ENCODE assay signal across 22 mouse cellular contexts in the genomic region with DNA sequence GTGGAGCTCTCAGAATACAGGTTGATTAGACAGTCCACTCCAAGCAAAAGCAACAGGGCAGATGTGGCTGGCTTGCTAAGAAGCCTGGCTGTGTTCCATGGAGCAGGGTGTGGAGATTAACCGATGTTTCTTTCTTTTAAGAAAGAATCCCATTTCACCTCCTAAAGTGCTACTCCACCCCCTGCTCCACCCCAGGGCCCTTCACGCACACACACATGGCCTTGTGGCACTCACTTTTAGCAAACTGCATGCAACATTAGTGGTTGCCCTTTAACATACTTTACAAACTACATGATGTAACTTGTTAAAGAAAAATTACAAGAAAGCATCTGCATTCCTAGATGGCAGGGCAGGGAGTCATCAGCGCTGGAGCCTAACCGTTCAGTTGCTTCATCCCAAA.
DNase-seq lines count a peak whose midpoint lies in the region; ATAC-seq lines count a peak whose summit lies in the region.
"Had no signal": no experiment of that assay in that cellular context is flagged by ENCODE, and none has a peak within 500 bp of the region (broad histone marks: within the 10 kb centered on the region; RNA-seq: fewer than 3 reads in every experiment).

No protein-coding gene starts in this region.

- H3K27me3 ChIP-seq in midbrain, embryonic 11.5 days (ENCODE audit: control insufficient read depth, insufficient read depth, low read length), result no peaks in the 10 kb centered on the region
- H3K27me3 ChIP-seq in midbrain, embryonic 10.5 days (ENCODE audit: low read depth, poor library complexity, severe bottlenecking), result no peaks in the 10 kb centered on the region
- H3K27me3 ChIP-seq in embryonic facial prominence, embryonic 14.5 days (replicated peaks; ENCODE audit: control insufficient read depth, insufficient read depth, low read length), result no peaks in the 10 kb centered on the region
- H3K27me3 ChIP-seq: embryonic facial prominence, embryonic 15.5 days; hindbrain, embryonic 12.5 days; hindbrain, embryonic 15.5 days had no signal

- H3K27ac ChIP-seq in midbrain, embryonic 11.5 days (ENCODE audit: low read depth, low read length), result no peak overlapping the region
- H3K27ac ChIP-seq in midbrain, embryonic 10.5 days (replicated peaks), result no peak overlapping the region
- no peak overlapping the region for H3K27ac ChIP-seq in embryonic facial prominence, embryonic 14.5 days (replicated peaks; ENCODE audit: low read depth, low read length)
- H3K27ac ChIP-seq: embryonic facial prominence, embryonic 15.5 days; gastrocnemius, adult 2 months; hindbrain, embryonic 12.5 days; hindbrain, embryonic 15.5 days had no signal

- H3K4me2 ChIP-seq in midbrain, embryonic 11.5 days, result no peak overlapping the region
- no peak overlapping the region for H3K4me2 ChIP-seq in embryonic facial prominence, embryonic 14.5 days (ENCODE audit: low read depth, low read length)
- H3K4me2 ChIP-seq: embryonic facial prominence, embryonic 15.5 days; heart, embryonic 11.5 days; hindbrain, embryonic 12.5 days; hindbrain, embryonic 15.5 days had no signal

- peak; percentile 22 for DNase-seq in adrenal gland, postnatal 14 days
- no peak for DNase-seq in adrenal gland, postnatal 10 days
- peak; percentile 35 for DNase-seq in midbrain, embryonic 11.5 days (ENCODE audit: low spot score, missing footprints)
- no peak for DNase-seq in midbrain, embryonic 10.5 days (ENCODE audit: low spot score)
- DNase-seq in embryonic facial prominence, embryonic 14.5 days (ENCODE audit: low spot score), result peak; percentile 43
- DNase-seq in layer of hippocampus, postnatal 10 days (ENCODE audit: low spot score in 2 of 2), result no peak
- DNase-seq: adrenal gland, postnatal 25 days; cerebellum, adult 11-12 months; cerebellum, adult 8-10 months; cerebellum, postnatal 10 days; cerebellum, postnatal 36 days; embryo, embryonic 11 days; forebrain, postnatal 0 days; gastrocnemius, adult 2 months; gastrocnemius, postnatal 14 days; heart, adult 11 months had no signal

- no peak for ATAC-seq in midbrain, embryonic 11.5 days (ENCODE audit: low FRiP score)
- peak; percentile 53; the same call in 1 of the 2 replicates for ATAC-seq in embryonic facial prominence, embryonic 14.5 days (ENCODE audit: low read depth)
- ATAC-seq: activated CD4-positive, CD25-positive, alpha-beta regulatory T cell, adult 4 months; forebrain, embryonic 14.5 days; forebrain, postnatal 0 days had no signal

- no peaks in the 10 kb centered on the region for H3K36me3 ChIP-seq in midbrain, embryonic 11.5 days (ENCODE audit: control insufficient read depth, insufficient read depth, low read length)
- H3K36me3 ChIP-seq in midbrain, embryonic 10.5 days, result no peaks in the 10 kb centered on the region
- H3K36me3 ChIP-seq in embryonic facial prominence, embryonic 14.5 days (ENCODE audit: control insufficient read depth, insufficient read depth, low read length), result no peaks in the 10 kb centered on the region
- H3K36me3 ChIP-seq: embryonic facial prominence, embryonic 15.5 days; hindbrain, embryonic 12.5 days; hindbrain, embryonic 15.5 days had no signal

- no peaks in the 10 kb centered on the region for H3K4me1 ChIP-seq in midbrain, embryonic 11.5 days (ENCODE audit: control insufficient read depth, insufficient read depth, low read length)
- H3K4me1 ChIP-seq in midbrain, embryonic 10.5 days, result peaks cover 7% of the 10 kb centered on the region; the same call in 1 of the 2 replicates
- no peaks in the 10 kb centered on the region for H3K4me1 ChIP-seq in embryonic facial prominence, embryonic 14.5 days (ENCODE audit: control insufficient read depth, insufficient read depth, low read length)
- H3K4me1 ChIP-seq: hindbrain, embryonic 12.5 days had no signal

- H3K9me3 ChIP-seq in midbrain, embryonic 11.5 days (ENCODE audit: control insufficient read depth, low read length), result no peaks in the 10 kb centered on the region
- H3K9me3 ChIP-seq in midbrain, embryonic 10.5 days (replicated peaks), result no peaks in the 10 kb centered on the region
- no peaks in the 10 kb centered on the region for H3K9me3 ChIP-seq in embryonic facial prominence, embryonic 14.5 days (ENCODE audit: control insufficient read depth, low read length)
- H3K9me3 ChIP-seq: embryonic facial prominence, embryonic 15.5 days; hindbrain, embryonic 12.5 days; hindbrain, embryonic 15.5 days had no signal

- WGBS in midbrain, embryonic 11.5 days, result 36% methylated on average over 4 of the region's 4 CpGs
- 43% methylated on average over 4 of the region's 4 CpGs for WGBS in midbrain, embryonic 10.5 days
- WGBS in embryonic facial prominence, embryonic 14.5 days, result 38% methylated on average over 4 of the region's 4 CpGs

- no peak overlapping the region for H3K4me3 ChIP-seq in midbrain, embryonic 11.5 days (ENCODE audit: low read depth, low read length)
- H3K4me3 ChIP-seq in midbrain, embryonic 10.5 days, result no peak overlapping the region
- no peak overlapping the region for H3K4me3 ChIP-seq in embryonic facial prominence, embryonic 14.5 days (ENCODE audit: low read depth, low read length)
- H3K4me3 ChIP-seq: embryonic facial prominence, embryonic 15.5 days; gastrocnemius, adult 2 months; hindbrain, embryonic 12.5 days; hindbrain, embryonic 15.5 days had no signal

- no peak overlapping the region for H3K9ac ChIP-seq in midbrain, embryonic 11.5 days (ENCODE audit: low read length)
- H3K9ac ChIP-seq in embryonic facial prominence, embryonic 14.5 days (ENCODE audit: low read depth, low read length), result no peak overlapping the region
- H3K9ac ChIP-seq: embryonic facial prominence, embryonic 15.5 days; forebrain, postnatal 0 days; hindbrain, embryonic 12.5 days; hindbrain, embryonic 15.5 days had no signal

Comparison
In these comparisons a context has a peak if more than half of its experiments do, and no peak if none do; other contexts are left out.
1. DNase-seq: peak in adrenal gland, postnatal 14 days (single experiment), midbrain, embryonic 11.5 days (single experiment) and embryonic facial prominence, embryonic 14.5 days (single experiment); none in adrenal gland, postnatal 10 days (single experiment), midbrain, embryonic 10.5 days (single experiment) and layer of hippocampus, postnatal 10 days (0 of 2).